Mouse (Mus musculus) telencephalon, adult 2 months (tissue): ENCODE results near the gene Krt8.

Experiments
- DNase-seq: peaks from one replicate; pipeline ENCODE4 v3.0.0-alpha.2; 2011; ENCODE audit warnings: low read depth, low spot score

Krt8 gene

GRCm38 (mm10) chr15:102004189-102004588 is at the start of gene Krt8:
Gene Krt8 (minus strand): TSS chr15:102004482.
- no peak for DNase-seq

DNA sequence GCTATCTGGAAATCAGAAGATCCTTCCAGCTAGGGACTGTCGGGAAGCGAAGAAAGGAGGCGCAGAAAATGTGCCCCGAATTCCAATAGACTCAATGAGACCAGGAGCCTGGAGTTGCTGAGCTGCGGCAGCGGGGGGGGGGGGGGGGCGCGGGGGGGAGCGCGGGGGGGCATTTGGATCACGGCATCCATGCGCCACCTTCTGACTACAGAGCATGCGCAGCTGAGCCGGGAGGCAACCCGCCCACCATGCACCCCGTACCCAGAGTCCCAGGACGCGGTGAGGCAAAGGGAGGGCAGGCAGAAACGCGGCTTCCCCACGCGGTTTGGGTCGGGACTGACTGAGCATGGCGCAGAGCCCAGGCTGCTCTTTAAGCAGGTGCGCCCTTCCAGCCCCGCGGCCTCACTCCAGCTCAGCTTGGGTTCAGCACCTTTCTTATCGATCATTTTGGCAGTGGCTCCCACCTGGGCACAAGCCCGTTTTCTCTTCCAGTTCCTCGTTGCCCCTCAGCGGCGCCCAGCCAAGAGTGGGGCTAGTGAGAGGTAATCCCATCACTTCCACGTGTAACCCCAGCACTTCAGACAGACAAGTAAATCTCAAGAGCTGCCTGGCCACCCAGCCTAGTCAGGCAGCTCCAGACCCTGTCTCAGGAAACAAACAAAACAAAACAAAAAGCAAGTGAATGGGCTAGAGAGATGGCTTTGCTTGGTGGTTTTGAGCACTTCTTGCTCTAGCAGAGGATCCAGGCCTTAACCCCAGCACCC is 47.8 kb upstream of the Krt8 start:
- no peak for DNase-seq

DNA sequence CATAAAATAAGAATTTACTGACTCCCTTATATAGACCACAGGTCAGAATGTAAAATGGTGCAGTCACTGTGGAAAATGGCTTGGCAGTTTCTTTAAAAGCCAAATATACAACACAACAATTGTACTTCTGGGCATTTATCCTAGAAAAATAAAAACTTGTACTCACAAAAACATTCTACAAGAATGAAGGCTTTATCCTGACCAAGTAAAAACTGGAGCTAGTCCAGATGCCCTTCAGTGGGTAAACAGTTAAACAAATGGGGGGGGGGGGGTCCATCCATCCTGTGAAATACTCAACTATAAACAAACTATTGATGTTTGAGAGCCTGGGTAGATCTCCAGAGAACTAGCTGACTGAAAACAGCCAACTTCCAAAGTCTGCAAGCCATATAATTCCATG is 45.6 kb upstream of the Krt8 start:
- no peak for DNase-seq

DNA sequence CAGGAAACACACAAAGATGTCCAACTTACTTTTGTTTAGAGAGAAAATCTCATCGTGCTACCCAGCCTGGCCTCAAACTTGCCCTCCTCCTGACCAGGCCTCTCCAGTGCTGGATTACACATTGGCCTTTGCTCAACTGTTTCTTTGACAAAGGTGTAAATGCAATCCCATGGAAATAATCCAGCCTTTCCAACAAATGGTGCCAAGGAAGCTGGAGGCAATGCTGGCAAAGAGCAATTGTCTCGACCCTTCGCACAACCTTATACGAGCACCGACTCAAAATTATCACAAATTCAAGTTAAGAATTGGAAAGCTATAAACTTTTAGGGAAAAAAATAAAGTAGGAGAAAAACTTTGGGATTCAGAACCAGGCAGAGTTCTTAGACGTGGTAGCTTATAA is 43.7 kb upstream of the Krt8 start:
- no peak for DNase-seq

DNA sequence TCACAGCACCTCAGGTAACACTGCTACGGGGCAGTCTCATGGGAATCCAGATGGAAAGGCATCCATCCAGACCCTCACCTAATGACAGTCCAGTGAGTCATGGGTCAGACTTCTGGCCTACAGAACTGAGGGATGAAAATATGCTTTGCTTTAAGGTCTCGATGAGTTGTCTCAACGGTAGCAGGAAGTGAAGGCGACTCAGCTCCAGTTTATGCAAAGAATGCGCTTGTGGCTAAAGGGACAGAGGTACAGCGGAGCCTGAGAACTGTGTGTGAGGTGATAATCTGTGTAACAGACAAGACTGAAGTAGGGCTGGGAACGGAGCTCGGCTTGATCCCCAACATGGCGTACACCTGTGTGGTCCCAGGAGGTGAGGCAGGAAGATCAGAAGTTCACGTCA is 41.4 kb upstream of the Krt8 start:
- DNase-seq: no peak

DNA sequence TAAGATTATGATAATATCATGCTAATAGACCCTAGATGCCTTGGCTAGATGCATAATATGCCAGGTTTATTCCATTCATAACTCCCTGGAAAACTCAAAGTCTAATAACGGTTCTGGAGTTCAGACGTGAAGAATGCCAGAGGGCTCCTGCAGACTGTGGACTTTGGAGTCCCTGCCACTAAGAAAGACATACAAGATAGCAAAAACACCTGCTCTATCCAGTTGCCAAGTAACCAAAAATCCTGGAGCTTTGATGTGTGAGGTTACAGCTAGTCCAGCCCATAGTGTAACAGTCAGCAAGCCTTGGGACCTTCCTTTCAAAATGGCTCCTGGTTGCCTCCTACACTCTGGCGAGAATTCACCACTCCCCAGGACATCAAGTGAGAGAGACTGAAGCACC is 40.5 kb upstream of the Krt8 start:
- no peak for DNase-seq

DNA sequence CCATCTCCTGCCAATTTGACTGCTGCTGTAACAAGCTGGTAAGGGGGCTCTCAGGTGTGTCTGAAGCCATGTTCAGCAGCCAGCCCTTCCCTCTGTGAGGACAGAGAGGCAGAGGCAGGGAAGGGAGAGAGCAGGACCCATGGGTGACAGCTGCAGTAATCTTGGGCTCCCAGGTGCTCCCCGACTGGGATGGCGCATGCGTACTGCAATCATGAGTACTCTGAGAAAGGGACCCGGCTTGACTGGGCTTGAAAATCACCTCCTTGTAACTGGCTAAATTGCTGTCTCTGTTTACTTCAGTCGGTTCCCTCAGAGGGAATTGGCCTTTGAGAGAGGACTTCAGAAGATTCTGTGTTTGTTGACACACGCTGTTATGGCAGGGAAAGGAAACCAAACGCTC is 37.7 kb upstream of the Krt8 start:
- no peak for DNase-seq

DNA sequence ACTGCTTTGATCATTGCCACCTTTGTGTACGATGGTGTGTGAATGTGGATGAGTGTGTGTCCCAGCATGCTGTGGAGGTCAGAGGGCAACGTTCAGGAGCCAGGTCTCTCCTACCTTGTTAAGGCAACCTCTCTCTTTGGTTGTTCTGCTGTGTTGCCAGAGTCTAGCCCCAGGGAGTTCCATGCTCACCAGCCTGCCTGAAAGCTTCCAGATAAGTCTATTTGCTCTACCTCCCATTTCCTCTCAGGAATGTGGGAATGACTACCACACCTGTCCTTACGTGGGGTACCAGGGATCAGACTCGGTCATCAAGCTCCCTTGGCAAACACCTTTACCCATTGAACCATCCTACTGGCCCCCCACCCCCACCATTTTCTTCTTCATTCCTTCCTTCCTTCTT is 36.0 kb upstream of the Krt8 start:
- DNase-seq: no peak

DNA sequence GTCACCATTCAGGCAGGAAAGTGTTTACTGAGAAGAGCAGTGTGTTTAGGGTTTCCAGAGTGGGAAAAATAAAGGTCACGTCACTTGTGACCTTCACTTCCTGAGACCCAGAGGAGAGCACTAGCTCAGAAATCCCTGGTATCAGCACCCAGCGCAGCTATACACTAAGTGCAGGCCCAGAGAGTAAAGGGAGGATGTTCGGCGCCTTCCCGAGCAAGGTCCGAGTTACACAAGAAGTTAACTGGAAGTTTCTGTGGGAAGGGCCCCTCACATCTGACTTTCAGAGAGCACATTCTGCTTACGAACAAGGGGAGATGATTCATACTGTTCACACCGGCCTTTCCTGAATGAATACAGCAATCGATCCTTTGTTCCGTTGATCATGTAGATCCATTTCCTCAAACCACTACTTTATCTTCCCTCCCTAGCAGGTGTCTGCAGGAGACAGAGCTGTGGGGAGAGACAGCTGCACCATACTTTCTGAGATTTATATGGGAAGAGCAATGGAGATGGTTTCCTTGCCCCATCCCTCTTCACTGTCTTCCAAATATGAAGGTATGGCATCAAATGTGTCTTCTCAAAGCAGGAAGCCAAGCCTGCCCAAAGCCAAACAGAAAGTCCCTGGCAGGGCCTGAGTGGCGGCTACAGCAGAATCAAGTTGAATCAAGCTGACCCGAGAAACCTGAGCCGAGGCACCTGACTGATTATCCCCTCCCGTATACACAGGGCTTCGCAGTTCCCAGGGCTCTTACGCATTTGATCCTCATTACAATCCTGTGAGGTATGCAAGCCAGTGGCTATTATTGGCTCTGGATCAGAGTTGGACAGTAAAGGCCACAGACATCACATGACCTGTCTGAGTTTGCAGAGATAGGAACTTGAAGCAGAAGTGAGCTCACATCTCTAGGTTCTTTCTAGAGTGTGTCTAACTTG is 30.1 kb upstream of the Krt8 start:
- no peak for DNase-seq

DNA sequence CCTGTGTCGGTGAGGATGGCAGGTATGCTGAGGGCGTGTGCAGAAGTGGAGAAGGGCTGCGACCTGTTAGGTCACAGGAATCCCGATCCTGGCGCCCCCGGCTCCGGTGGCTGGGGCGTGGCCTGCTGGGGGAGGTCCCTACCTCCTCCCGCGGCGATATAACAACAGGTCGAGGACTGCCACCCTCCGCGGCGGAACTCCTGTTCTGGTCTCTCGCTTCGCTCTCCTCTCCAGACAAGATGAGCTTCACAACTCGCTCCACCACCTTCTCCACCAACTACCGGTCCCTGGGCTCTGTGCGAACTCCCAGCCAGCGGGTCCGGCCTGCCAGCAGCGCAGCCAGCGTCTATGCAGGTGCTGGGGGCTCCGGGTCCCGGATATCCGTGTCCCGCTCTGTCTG is 23.8 kb upstream of the Krt8 start, which contains the start of gene Krt18:
Gene Krt18, plus strand, starts transcription at position 141 of the 400 bp plus-strand sequence.
- no peak for DNase-seq

- no peak for DNase-seq
These were observed 22.1 kb upstream of the Krt8 start for GRCm38 (mm10) chr15:102026430-102026829.

GRCm38 (mm10) chr15:102025136-102025872 is 21.0 kb upstream of the Krt8 start:
- DNase-seq: no peak

- no peak for DNase-seq
These were observed 19.6 kb upstream of the Krt8 start for GRCm38 (mm10) chr15:102023888-102024287.

DNA sequence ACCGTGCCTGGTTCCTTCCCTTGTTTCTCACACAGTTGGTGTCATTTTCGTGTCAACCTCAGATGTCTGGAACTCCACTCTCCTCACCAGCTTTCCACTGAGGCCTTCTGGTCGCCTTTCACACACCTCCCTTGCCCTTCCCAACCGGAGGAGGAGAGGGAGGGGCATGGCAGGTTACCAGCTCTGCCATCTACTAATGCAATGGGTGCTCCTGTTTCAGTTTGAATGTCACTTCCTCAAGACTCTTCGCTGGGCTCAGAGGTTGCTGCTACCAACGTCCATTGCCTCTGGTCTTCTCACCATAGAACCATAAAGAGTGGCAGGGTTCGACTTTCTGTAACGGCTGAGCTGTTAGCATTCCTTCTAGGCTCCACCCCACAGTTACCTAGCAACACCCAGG is 18.2 kb upstream of the Krt8 start:
- no peak for DNase-seq

- no peak for DNase-seq
These were observed 13.7 kb upstream of the Krt8 start for GRCm38 (mm10) chr15:102017918-102018463.

DNA sequence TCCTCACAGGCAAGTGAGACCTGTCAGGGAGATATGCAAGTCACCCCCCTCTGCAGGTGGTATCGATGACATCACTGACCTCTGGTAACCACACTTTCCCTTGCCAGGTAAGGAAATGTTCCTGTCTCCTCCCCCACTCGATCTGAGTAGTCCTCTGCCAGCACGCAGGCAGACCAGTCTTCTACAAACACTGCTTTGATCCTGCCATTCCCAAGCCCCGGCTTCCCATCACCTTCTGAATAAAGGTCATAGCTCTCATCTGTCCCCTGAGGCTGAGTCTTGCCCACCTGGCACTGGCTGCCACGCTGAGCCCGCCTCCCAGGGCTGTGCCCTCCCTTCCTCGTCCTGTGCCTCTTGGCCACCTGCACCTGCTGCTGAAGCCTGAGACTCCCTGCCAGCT is 12.5 kb upstream of the Krt8 start:
- no peak for DNase-seq

- no peak for DNase-seq
These were observed 11.8 kb upstream of the Krt8 start for GRCm38 (mm10) chr15:102016096-102016495.

DNA sequence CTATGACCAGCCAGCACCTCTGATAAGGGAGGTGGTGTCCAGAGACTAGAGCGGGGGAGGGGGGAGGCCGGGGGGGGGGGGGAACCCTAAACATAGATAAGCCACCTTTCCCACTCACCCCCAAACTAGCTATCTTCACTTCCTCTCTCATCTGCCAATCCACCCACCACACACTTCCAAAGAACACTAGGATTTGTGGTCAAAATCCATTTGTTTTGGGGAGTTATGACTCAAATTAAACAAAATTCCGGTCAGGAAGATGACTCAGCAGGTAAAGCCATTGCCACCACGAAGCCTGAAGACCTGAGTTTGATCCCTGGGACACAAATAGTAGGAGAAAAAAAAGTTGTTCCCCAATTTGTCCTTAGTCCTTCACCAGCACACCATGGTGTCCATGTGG is 10.6 kb upstream of the Krt8 start:
- no peak for DNase-seq

DNA sequence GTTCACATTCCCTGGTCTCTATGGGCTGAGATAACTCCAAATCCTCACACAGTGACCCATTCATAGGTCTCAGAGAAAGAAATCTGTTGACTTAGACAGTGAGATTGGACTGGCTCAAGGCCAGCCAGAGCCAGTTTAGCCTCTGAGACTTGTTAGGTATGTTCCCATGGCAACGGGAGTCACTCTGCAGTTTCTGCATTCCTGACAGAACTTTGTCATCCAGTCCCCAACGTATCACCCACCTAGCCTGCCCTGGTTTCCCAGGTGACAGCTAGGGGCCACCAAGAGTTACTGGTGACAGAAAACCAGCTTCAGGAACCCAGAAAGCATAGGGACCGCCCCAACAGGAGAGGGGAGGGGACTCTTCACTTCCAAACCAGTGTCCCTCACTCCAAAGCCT is 9.4 kb upstream of the Krt8 start:
- DNase-seq: peak; percentile 22

- DNase-seq: no peak
These were observed 8.0 kb upstream of the Krt8 start for GRCm38 (mm10) chr15:102012260-102012765.

- DNase-seq: peak; percentile 15
These were observed 6.4 kb upstream of the Krt8 start for GRCm38 (mm10) chr15:102010569-102011245.
